Mouse (Mus musculus) ES-E14 (cell line): Measurements from ENCODE around the gene Pip5kl1. TPM values are rescaled to one million over a fixed set of nuclear protein-coding genes. Genes with fewer than 3 reads are reported as not detected.
A peak's percentile ranks its signal among the peaks of the same experiment; 100 is the strongest.

Experiments used
- DNase-seq: peaks from one replicate; pipeline ENCODE4 v3.0.0-alpha.2; 2013; ENCODE audit warnings: low read depth, low spot score
- H3K27ac ChIP-seq: 2 replicates; pipeline ENCODE4 v1.5.1; 2012; ENCODE audit warnings: low read depth, mild to moderate bottlenecking, low read length, moderate library complexity, mixed read lengths; ENCODE audit not compliant: poor library complexity, insufficient read depth, severe bottlenecking
- H3K36me3 ChIP-seq: 2 replicates; pipeline ENCODE4 v1.6.1; 2012; ENCODE audit warnings: mild to moderate bottlenecking, low read length, moderate library complexity, mixed read lengths; ENCODE audit not compliant: control insufficient read depth, poor library complexity, insufficient read depth, severe bottlenecking
- H3K4me1 ChIP-seq, 2 experiments: fragments of 150-350 bp in 1 of 2; sonication (generic) in 1 of 2; 2 replicates each; pipeline ENCODE4 v1.6.1; 2012; ENCODE audit warnings: low read length in 2 of 2, mild to moderate bottlenecking in 1 of 2, mixed read lengths in 1 of 2; ENCODE audit not compliant: control insufficient read depth in 2 of 2, insufficient read depth in 2 of 2, poor library complexity in 1 of 2
- H3K4me3 ChIP-seq, 2 experiments: fragments of 150-350 bp in 1 of 2; sonication (generic) in 1 of 2; 2 replicates each; pipeline ENCODE4 v1.5.1; 2012; ENCODE audit warnings: low read length in 2 of 2, low read depth in 1 of 2, mild to moderate bottlenecking in 1 of 2, mixed read lengths in 1 of 2; ENCODE audit not compliant: insufficient read depth in 1 of 2, poor library complexity in 1 of 2, severe bottlenecking in 1 of 2
- H3K9ac ChIP-seq: 2 replicates; pipeline ENCODE4 v1.6.1; 2012; ENCODE audit warnings: low read depth, mild to moderate bottlenecking, low read length, mixed read lengths; ENCODE audit not compliant: poor library complexity, insufficient read depth, severe bottlenecking
- H3K9me3 ChIP-seq: fragments of 150-350 bp; sonication (generic); 2 replicates; pipeline ENCODE4 v1.6.1; 2012; ENCODE audit warnings: low read depth, mild to moderate bottlenecking, low read length; ENCODE audit not compliant: control insufficient read depth, insufficient read depth
- CHD2 ChIP-seq: IDR thresholded peaks from 2 replicates; pipeline ENCODE4 v1.6.1; 2014; ENCODE audit warnings: mild to moderate bottlenecking, low read depth, low read length, inconsistent platforms
- HCFC1 ChIP-seq: IDR thresholded peaks from 2 replicates; pipeline ENCODE4 v1.6.1; 2012; ENCODE audit warnings: low read length, inconsistent platforms, borderline replicate concordance; ENCODE audit not compliant: insufficient read depth
- MAFK ChIP-seq: IDR thresholded peaks from 2 replicates; pipeline ENCODE4 v1.6.1; 2014; ENCODE audit warnings: mild to moderate bottlenecking, low read depth, low read length, inconsistent platforms; ENCODE audit not compliant: insufficient read depth
- ZC3H11A ChIP-seq: IDR thresholded peaks from 2 replicates; pipeline ENCODE4 v1.6.1; 2012; ENCODE audit warnings: low read depth, mild to moderate bottlenecking, inconsistent platforms, low read length, borderline replicate concordance
- ZNF384 ChIP-seq: IDR thresholded peaks from 2 replicates; pipeline ENCODE4 v1.6.1; 2012; ENCODE audit warnings: low read depth, low read length, inconsistent platforms
- in situ Hi-C, 2 experiments: fragments of 600-800 bp; cut with MboI; formaldehyde crosslinking; loops; one replicate each; pipeline ENCODE4 v1.15.1; 2025; ENCODE audit warnings: low sequenced_read_pairs in 2 of 2, inconsistent platforms in 1 of 2; ENCODE audit not compliant: unreplicated experiment in 2 of 2
- total RNA-seq: library from RNA; depleted of rRNA; stranded (reverse); fragments of 300-350 nt; gene quantifications from 2 replicates; pipeline ENCODE4 v1.2.3, GENCODE M21; 2012

The Pip5kl1 gene
- total RNA-seq, 1 experiment = 3.5 TPM

GRCm38 (mm10) chr2:32533163-32533562 lies 41.4 kb upstream of the Pip5kl1 start:
- no peak overlapping the region for H3K27ac ChIP-seq
- in situ Hi-C loops = no loop called here
- DNase-seq = no peak

GRCm38 (mm10) chr2:32534061-32534732 lies 40.4 kb upstream of the Pip5kl1 start:
- peaks cover 5 to 21% of the 10 kb centered on the region in 2 experiments; a peak in 2 of 4 replicates for H3K4me1 ChIP-seq
- H3K27ac ChIP-seq = peak overlapping the region; percentile 74; the same call in 1 of the 2 replicates
- in situ Hi-C loops = no loop called here
- TF ChIP-seq ZC3H11A = no peak
- no peak for TF ChIP-seq CHD2
- TF ChIP-seq HCFC1 = no peak
- no peak for TF ChIP-seq MAFK
- TF ChIP-seq ZNF384 = no peak
- DNase-seq = no peak
- H3K9ac ChIP-seq = peak overlapping the region; percentile 74; the same call in 1 of the 2 replicates
- no peaks in the 10 kb centered on the region; the same call in 1 of the 2 replicates for H3K36me3 ChIP-seq
- H3K9me3 ChIP-seq = no peaks in the 10 kb centered on the region
- peak overlapping the region; percentile 71 for H3K4me3 ChIP-seq

More at GRCm38 (mm10) chr2:32533163-32533562, 41.4 kb upstream of the Pip5kl1 start:
- H3K4me3 ChIP-seq = no peak overlapping the region
- TF ChIP-seq CHD2 (no peak), ZC3H11A (no peak), MAFK (no peak), ZNF384 (no peak), HCFC1 (no peak)
- no peaks in the 10 kb centered on the region for H3K9me3 ChIP-seq
- H3K4me1 ChIP-seq = peaks cover 3 to 12% of the 10 kb centered on the region in 2 experiments; a peak in 2 of 4 replicates
- no peaks in the 10 kb centered on the region for H3K36me3 ChIP-seq
- no peak overlapping the region for H3K9ac ChIP-seq

- TF ChIP-seq ZNF384 (no peak), HCFC1 (0 out of 2 replicates have a peak, but pooled peaks have one; percentile 40)
Measured at GRCm38 (mm10) chr2:32534733-32535471, 39.7 kb upstream of the Pip5kl1 start, which contains the start of gene Fam102a. TSS of gene Fam102a (plus strand) at chr2:32535332.

GRCm38 (mm10) chr2:32535501-32535991 lies 39.1 kb upstream of the Pip5kl1 start:
- H3K4me1 ChIP-seq = peaks cover 5 to 27% of the 10 kb centered on the region in 2 experiments; a peak in 2 of 4 replicates
- H3K36me3 ChIP-seq = peaks cover 2% of the 10 kb centered on the region; the same call in 1 of the 2 replicates
- H3K4me3 ChIP-seq = peak overlapping the region; percentile 92 to 97
- H3K9me3 ChIP-seq = no peaks in the 10 kb centered on the region
- H3K9ac ChIP-seq = peak overlapping the region; percentile 89
- TF ChIP-seq HCFC1 = no peak
- TF ChIP-seq MAFK = no peak
- no peak for TF ChIP-seq ZC3H11A
- no peak for TF ChIP-seq ZNF384
- no peak for TF ChIP-seq CHD2
- DNase-seq = no peak
- peak overlapping the region; percentile 29; the same call in 1 of the 2 replicates for H3K27ac ChIP-seq
- in situ Hi-C loops = no loop called here

More at GRCm38 (mm10) chr2:32534733-32535471, 39.7 kb upstream of the Pip5kl1 start, which contains the start of gene Fam102a:
- peaks cover 5 to 26% of the 10 kb centered on the region in 2 experiments; a peak in 2 of 4 replicates for H3K4me1 ChIP-seq
- peak; percentile 92 for DNase-seq
- H3K9ac ChIP-seq = peak within 1 kb of the TSS; percentile 89
- H3K9me3 ChIP-seq = no peaks in the 10 kb centered on the region
- peaks cover 2% of the 10 kb centered on the region; the same call in 1 of the 2 replicates for H3K36me3 ChIP-seq
- peak within 1 kb of the TSS; percentile 92 to 97 for H3K4me3 ChIP-seq
- peak within 1 kb of the TSS; percentile 74 for H3K27ac ChIP-seq
- in situ Hi-C loops = no loop called here
